Mouse (Mus musculus) CH12.LX (cell line): Measurements from ENCODE around the gene Pnrc2.

Experiments used
- CTCF ChIP-seq, 2 experiments: IDR thresholded peaks in 1 of 2; conservative IDR thresholded peaks in 1 of 2; 2 replicates each; pipeline ENCODE4 v1.5.1; 2011 to 2012; ENCODE audit warnings: low read depth in 2 of 2, low read length in 2 of 2, improper control_type of control experiment in 1 of 2, inconsistent platforms in 1 of 2, mild to moderate bottlenecking in 1 of 2, moderate library complexity in 1 of 2
- EP300 ChIP-seq: IDR thresholded peaks from 2 replicates; pipeline ENCODE4 v1.6.1; 2011; ENCODE audit warnings: low read length, improper control_type of control experiment
- ETS1 ChIP-seq: conservative IDR thresholded peaks from 2 replicates; pipeline ENCODE4 v1.6.1; 2012; ENCODE audit warnings: low read depth, mild to moderate bottlenecking, inconsistent platforms, low read length, improper control_type of control experiment, moderate library complexity
- MEF2A ChIP-seq: IDR thresholded peaks from 2 replicates; pipeline ENCODE4 v1.6.1; 2014; ENCODE audit warnings: low read depth, mild to moderate bottlenecking, inconsistent platforms, low read length, improper control_type of control experiment, borderline replicate concordance
- POLR2A ChIP-seq: IDR thresholded peaks from 2 replicates; pipeline ENCODE4 v1.6.1; 2011; ENCODE audit warnings: low read depth, mild to moderate bottlenecking, improper control_type of control experiment, low read length
- TCF12 ChIP-seq: IDR thresholded peaks from 2 replicates; pipeline ENCODE4 v1.6.1; 2014; ENCODE audit warnings: low read depth, mild to moderate bottlenecking, inconsistent platforms, low read length, improper control_type of control experiment

GRCm38 (mm10) chr4:135874564-135875535 lies 1.2 kb upstream of the Pnrc2 start:
- no peak for TF ChIP-seq CTCF (conservative IDR thresholded peaks at IDR 0.05 in 1 of 2, IDR thresholded peaks at IDR 0.05 in 1 of 2; ENCODE audit: low read depth in 2 of 2, low read length in 2 of 2)
- TF ChIP-seq EP300 = no peak
- no peak for TF ChIP-seq MEF2A
- no peak for TF ChIP-seq POLR2A
- TF ChIP-seq TCF12 = no peak
- TF ChIP-seq ETS1 = no peak
